Mouse (Mus musculus) midbrain, embryonic 11.5 days (tissue): ENCODE measurements around the gene Gmpr2. TPM values are rescaled to one million over a fixed set of nuclear protein-coding genes. Genes with fewer than 3 reads are reported as not detected.
A peak's percentile ranks its signal among the peaks of the same experiment; 100 is the strongest.

Experiments
- ATAC-seq: fragments of 200-750 bp; cut with Nextera tagmentation; 2 replicates; pipeline ENCODE4 v1.8.0; 2017; ENCODE audit warnings: moderate TSS enrichment, moderate library complexity; ENCODE audit not compliant: low FRiP score
- DNase-seq: peaks from one replicate; pipeline ENCODE4 v3.0.0; 2015; ENCODE audit warnings: low spot score; ENCODE audit errors: missing footprints
- H3K27ac ChIP-seq: fragments of 300-500 bp; sonication (generic); 2 replicates; pipeline ENCODE4 v1.5.1; 2014; ENCODE audit warnings: low read depth, low read length
- H3K27me3 ChIP-seq: fragments of 300-500 bp; sonication (generic); 2 replicates; pipeline ENCODE4 v1.6.1; 2014; ENCODE audit warnings: mild to moderate bottlenecking, low read length, moderate library complexity, mixed read lengths; ENCODE audit not compliant: control insufficient read depth, insufficient read depth
- H3K36me3 ChIP-seq: fragments of 300-500 bp; sonication (generic); 2 replicates; pipeline ENCODE4 v1.6.1; 2014; ENCODE audit warnings: mild to moderate bottlenecking, low read length, moderate library complexity, mixed read lengths; ENCODE audit not compliant: control insufficient read depth, insufficient read depth
- H3K4me1 ChIP-seq: fragments of 300-500 bp; sonication (generic); 2 replicates; pipeline ENCODE4 v1.6.1; 2014; ENCODE audit warnings: low read length; ENCODE audit not compliant: control insufficient read depth, insufficient read depth
- H3K4me2 ChIP-seq: fragments of 300-500 bp; sonication (generic); 2 replicates; pipeline ENCODE4 v1.6.1; 2014; ENCODE audit warnings: mild to moderate bottlenecking, moderate library complexity
- H3K4me3 ChIP-seq: fragments of 300-500 bp; sonication (generic); 2 replicates; pipeline ENCODE4 v1.5.1; 2014; ENCODE audit warnings: low read depth, low read length
- H3K9ac ChIP-seq: fragments of 300-500 bp; sonication (generic); 2 replicates; pipeline ENCODE4 v1.6.1; 2014; ENCODE audit warnings: low read length
- H3K9me3 ChIP-seq: fragments of 300-500 bp; sonication (generic); 2 replicates; pipeline ENCODE4 v1.6.1; 2016; ENCODE audit warnings: low read length; ENCODE audit not compliant: control insufficient read depth
- WGBS: fragments of 180-500 bp; shearing (Covaris S2); extraction: QIAGEN DNeasy Blood & Tissue Kit; methylation state at CpG from one replicate; pipeline ENCODE4 v1.1.7; 2014; 5-methylcytosine and 5-hydroxymethylcytosine counted together
- polyA plus RNA-seq: library from polyadenylated mRNA; unstranded; fragments of >200 nt; fragmentation: Nextera tagmentation; extraction: Ambion mirVana; gene quantifications from 2 replicates; pipeline ENCODE4 v1.2.1, GENCODE M21; 2014

Gmpr2 gene
- polyA plus RNA-seq, 1 experiment from 2014 or later, result 61.8 TPM

DNA sequence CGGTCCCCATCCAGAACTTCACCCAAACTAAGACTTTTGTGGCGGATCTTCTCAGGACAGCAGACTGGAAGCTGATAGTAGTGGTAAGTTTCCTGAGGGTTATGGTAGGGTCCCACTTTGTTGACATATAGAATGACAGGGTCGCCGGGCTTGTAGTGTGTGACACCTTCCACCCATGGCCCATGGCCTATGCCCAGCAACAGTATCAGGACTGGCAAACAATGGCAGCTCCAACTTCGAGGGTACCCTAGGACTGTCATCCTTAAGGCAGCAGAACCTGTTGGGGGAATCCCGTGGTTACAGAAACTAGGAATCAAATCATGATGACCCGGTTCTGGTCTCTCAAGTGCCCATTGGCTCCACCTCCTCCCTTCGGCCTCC is 29.1 kb upstream of the Gmpr2 start:
- DNase-seq (no peak), ATAC-seq (no peak; the same call in 1 of the 2 replicates)
- Histone ChIP-seq H3K9ac (peak overlapping the region; percentile 78), H3K9me3 (no peaks in the 10 kb centered on the region), H3K27me3 (no peaks in the 10 kb centered on the region), H3K4me3 (peak overlapping the region; percentile 80), H3K36me3 (peaks cover 10% of the 10 kb centered on the region), H3K4me1 (peaks cover 15% of the 10 kb centered on the region), H3K27ac (peak overlapping the region; percentile 80), H3K4me2 (peak overlapping the region; percentile 66)
- 23% methylated on average over 8 of the region's 8 CpGs for WGBS

DNA sequence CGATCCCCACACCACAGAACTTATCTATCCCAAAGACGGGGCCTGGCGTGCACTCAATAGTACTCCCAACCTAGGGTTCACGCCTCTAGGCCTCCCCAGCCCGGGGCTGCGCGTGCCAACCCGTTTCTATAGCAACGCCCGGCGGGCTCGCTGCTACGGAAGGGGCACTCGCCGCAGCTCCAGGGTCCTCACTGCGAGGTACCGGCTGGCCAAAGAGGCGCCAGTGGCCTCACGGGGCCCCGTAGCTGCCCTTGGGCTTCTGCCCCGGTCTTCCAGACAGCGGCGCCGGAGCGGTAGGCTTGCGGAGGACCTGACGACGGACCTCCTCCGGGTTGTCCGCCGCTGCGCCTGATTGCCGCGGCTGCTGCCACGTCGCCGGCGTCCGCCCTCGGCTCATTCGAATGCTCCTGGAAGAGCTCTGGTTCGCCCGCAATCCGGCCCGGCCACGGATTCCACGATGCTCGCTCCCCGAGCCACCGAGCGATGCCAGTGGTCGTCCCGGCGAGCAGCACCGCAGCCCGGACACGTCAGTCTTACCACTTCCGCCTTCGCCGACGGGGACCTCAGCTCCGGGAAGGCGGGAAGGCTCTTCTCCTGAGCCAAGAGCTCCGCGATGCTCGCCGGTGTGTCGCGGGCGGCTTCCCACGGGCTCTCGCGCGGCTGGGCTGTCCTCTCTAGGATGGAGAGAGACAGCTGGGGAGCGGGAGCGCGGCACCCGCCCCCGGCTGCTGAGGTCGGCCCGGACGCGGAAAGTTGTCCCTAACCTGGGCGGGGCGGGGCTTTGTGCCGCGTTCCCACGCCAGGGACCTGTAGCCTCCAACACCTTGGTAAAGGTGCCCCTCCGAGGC is 28.5 kb upstream of the Gmpr2 start, which contains the start of gene Tm9sf1:
Tm9sf1 (minus strand) TSS at position 747 of the 848 bp plus-strand sequence.
- H3K36me3 ChIP-seq, result peaks cover 6% of the 10 kb centered on the region
- ATAC-seq, result peak; percentile 92
- H3K27me3 ChIP-seq, result no peaks in the 10 kb centered on the region
- peak within 1 kb of the TSS; percentile 80 for H3K4me3 ChIP-seq
- peak within 1 kb of the TSS; percentile 80 for H3K27ac ChIP-seq
- under 1% methylated on average over 89 of the region's 89 CpGs for WGBS
- H3K4me1 ChIP-seq, result peaks cover 15% of the 10 kb centered on the region
- H3K4me2 ChIP-seq, result peak within 1 kb of the TSS; percentile 66
- no peaks in the 10 kb centered on the region for H3K9me3 ChIP-seq
- DNase-seq, result peak; percentile 98
- H3K9ac ChIP-seq, result peak within 1 kb of the TSS; percentile 78

DNA sequence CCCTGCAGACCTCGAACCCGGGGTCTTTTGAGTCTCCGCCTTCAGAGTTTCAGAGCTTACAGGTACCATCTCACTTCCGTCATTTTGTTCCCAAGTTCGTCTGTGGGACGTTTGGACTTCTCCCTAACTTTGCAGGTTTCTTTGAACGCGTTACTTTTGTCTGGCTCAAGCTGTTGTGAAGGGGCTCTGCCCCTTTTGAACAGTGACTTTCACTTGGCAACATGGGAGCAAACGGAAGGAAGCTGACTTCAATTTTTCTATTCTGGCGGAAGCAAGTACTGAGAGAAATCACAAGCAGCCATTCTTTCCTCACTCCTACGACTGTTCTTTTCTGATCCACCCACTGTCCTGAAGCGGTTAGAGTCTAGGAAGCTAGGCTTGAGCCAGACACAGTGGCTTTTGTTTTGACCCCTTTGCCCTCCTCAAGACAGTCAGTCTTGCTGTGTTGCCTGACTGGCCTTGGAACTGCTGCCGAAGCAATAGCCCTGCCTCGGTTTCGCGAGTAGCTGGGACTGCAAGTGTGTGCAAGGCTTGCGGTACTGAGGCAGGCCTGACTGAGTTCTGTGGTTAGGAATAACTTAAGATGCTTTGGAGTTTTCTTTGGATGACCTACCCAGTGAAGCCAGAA is 27.4 kb upstream of the Gmpr2 start:
- peak; percentile 83 for DNase-seq
- no peak overlapping the region for H3K27ac ChIP-seq

DNA sequence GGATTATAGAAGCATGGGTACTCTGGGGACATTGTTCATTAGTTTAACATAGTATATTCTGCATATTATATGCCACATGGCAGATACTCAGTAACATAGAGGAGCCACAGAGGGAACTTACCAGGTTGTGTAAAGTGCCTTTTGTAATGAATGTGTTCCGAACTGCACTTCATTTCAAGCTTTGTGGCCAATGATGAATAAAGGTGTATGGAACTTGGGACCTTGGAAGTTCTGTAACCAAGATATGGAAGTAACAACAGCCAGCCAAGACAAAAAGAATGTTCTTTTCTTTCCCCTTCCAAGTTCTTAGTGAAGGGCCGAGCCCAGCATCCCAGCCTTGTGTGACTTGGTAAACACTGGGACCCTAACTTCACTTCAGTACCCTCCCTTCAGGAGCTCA is 21.9 kb upstream of the Gmpr2 start, which contains the start of gene Tssk4:
Tssk4 (plus strand) TSS at position 301 of the 400 bp plus-strand sequence.
- H3K36me3 ChIP-seq, result no peaks in the 10 kb centered on the region
- H3K4me3 ChIP-seq, result no peak within 1 kb of the TSS
- WGBS, result 93% methylated on average over 2 of the region's 2 CpGs
- H3K9me3 ChIP-seq, result no peaks in the 10 kb centered on the region
- peaks cover 1% of the 10 kb centered on the region; the same call in 1 of the 2 replicates for H3K4me1 ChIP-seq
- ATAC-seq, result no peak
- H3K9ac ChIP-seq, result no peak within 1 kb of the TSS
- H3K27ac ChIP-seq, result no peak within 1 kb of the TSS
- no peak within 1 kb of the TSS for H3K4me2 ChIP-seq
- no peak for DNase-seq
- H3K27me3 ChIP-seq, result no peaks in the 10 kb centered on the region

More for the DNA sequence above, 27.4 kb upstream of the Gmpr2 start:
- Histone ChIP-seq H3K4me2 (peak overlapping the region; percentile 66), H3K4me1 (peaks cover 15% of the 10 kb centered on the region), H3K36me3 (peaks cover 6% of the 10 kb centered on the region), H3K9ac (peak overlapping the region; percentile 78), H3K27me3 (no peaks in the 10 kb centered on the region), H3K4me3 (peak overlapping the region; percentile 80), H3K9me3 (no peaks in the 10 kb centered on the region)
- WGBS, result 38% methylated on average over 17 of the region's 17 CpGs
- no peak for ATAC-seq

DNA sequence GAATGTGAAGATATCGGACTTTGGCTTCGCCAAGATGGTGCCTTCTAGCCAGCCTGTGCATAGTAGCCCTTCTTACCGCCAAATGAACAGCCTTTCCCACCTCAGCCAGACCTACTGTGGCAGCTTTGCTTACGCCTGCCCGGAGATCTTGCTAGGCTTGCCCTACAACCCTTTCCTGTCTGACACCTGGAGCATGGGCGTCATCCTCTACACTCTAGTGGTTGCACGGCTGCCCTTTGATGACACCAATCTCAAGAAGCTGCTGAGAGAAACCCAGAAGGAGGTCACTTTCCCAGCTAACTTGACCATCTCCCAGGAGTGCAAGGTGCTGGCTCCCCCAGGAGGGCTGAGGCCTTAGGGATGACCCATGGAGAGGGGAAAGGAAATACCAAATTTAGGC is 20.2 kb upstream of the Gmpr2 start:
- H3K9ac ChIP-seq, result no peak overlapping the region
- no peak overlapping the region for H3K4me2 ChIP-seq
- H3K4me1 ChIP-seq, result no peaks in the 10 kb centered on the region
- no peak overlapping the region for H3K4me3 ChIP-seq
- DNase-seq, result peak; percentile 72
- no peaks in the 10 kb centered on the region for H3K27me3 ChIP-seq
- ATAC-seq, result no peak
- no peaks in the 10 kb centered on the region for H3K36me3 ChIP-seq
- no peaks in the 10 kb centered on the region for H3K9me3 ChIP-seq
- H3K27ac ChIP-seq, result no peak overlapping the region
- WGBS, result 89% methylated on average over 7 of the region's 7 CpGs

DNA sequence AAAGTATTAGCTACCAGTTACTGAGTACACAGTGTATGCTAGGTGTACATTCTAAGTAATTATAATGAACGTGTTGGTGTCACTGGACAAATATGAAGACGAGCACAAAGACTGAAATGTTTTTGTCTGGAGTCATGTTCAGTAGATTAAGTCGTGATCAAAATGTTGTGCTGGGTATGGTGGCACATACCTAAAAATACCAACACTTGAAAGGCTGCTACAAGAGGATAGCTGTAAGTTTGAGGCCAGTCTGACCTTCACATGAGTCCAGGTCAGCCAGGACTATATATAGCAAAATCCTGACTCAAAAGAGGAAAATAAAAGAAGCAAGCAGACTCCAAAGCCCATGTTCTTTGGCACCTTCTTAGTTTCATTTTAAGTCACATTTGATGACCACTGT is 14.8 kb upstream of the Gmpr2 start:
- no peaks in the 10 kb centered on the region; the same call in 1 of the 2 replicates for H3K4me1 ChIP-seq
- no peaks in the 10 kb centered on the region for H3K27me3 ChIP-seq
- H3K4me3 ChIP-seq, result no peak overlapping the region
- no peaks in the 10 kb centered on the region; the same call in 1 of the 2 replicates for H3K36me3 ChIP-seq
- no peak overlapping the region for H3K4me2 ChIP-seq
- ATAC-seq, result no peak
- 88% methylated on average over 3 of the region's 3 CpGs for WGBS
- H3K9me3 ChIP-seq, result no peaks in the 10 kb centered on the region
- no peak overlapping the region for H3K9ac ChIP-seq
- DNase-seq, result no peak
- no peak overlapping the region for H3K27ac ChIP-seq

DNA sequence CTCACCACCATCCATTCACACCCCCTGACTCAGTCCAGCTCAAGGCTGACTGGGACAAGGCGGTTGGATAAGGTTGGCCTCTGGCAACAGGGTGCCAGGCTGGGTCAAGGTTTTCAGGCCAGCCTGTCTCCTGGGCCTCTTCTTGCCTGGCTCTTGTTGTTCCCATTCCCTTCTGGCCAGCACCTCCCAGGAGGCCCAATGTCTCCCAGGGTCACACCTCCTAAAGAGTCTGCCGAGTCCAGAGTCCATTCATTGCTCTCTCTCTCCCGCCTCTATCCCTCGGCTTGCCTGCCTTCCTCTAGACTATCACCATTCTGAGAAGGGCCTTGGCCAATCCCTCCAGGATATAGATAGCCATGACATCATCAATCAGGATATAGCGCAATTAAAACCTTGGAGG is 13.7 kb upstream of the Gmpr2 start:
- Histone ChIP-seq H3K9ac (no peak overlapping the region), H3K4me3 (no peak overlapping the region), H3K4me1 (no peaks in the 10 kb centered on the region; the same call in 1 of the 2 replicates), H3K4me2 (no peak overlapping the region), H3K36me3 (peaks cover 2% of the 10 kb centered on the region), H3K9me3 (no peaks in the 10 kb centered on the region), H3K27me3 (no peaks in the 10 kb centered on the region), H3K27ac (no peak overlapping the region)
- ATAC-seq (no peak), DNase-seq (no peak)
- 90% methylated on average over 5 of the region's 5 CpGs for WGBS

DNA sequence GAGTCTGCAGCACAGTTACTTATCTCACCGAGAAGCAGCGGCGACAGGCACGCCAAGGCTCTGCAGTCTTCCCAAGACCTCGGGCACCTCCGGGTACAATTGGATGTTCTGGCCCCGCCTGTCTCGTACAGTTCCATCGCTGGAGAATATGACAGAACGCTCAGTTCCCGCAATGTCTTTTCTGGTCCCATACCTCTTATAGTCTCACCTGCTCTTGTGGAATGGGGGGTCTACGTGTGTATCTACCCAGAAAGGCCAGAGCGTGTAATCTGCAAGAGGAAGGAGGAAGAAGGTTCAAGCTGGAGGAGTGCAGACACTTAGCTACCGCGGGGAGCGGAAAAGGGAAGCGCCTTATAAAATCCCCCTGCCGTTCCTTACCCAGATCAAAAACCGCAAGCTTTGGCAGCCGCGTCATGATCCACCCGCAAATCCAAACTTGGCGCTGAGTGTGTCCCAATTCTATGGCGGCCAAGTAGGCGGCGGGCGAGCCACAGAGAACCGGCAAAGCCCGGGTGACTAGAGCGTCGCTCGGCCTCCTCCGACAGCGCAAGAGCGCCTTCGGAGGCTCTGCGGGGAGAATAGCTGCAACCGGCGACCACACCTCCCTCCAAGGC is 11.7 kb upstream of the Gmpr2 start, which contains the start of gene Mdp1:
Mdp1 (minus strand) TSS at position 549 of the 614 bp plus-strand sequence.
- ATAC-seq (peak; percentile 93), DNase-seq (peak; percentile 95)
- Histone ChIP-seq H3K27ac (0 out of 2 replicates have a peak within 1 kb of the TSS, but pooled peaks have one; percentile 2), H3K4me1 (no peaks in the 10 kb centered on the region; the same call in 1 of the 2 replicates), H3K4me3 (peak within 1 kb of the TSS; percentile 70), H3K27me3 (no peaks in the 10 kb centered on the region), H3K9ac (peak within 1 kb of the TSS; percentile 81), H3K36me3 (peaks cover 2% of the 10 kb centered on the region), H3K4me2 (peak within 1 kb of the TSS; percentile 48), H3K9me3 (no peaks in the 10 kb centered on the region)
- under 1% methylated on average over 39 of the region's 39 CpGs for WGBS
